Mouse (Mus musculus): ENCODE data around the gene Fnip2. TPM values are rescaled to one million over a fixed set of nuclear protein-coding genes. Genes with fewer than 3 reads are reported as not detected.

Fnip2 gene
- polyA plus RNA-seq, 1 experiment from 2014 or later, result 9.4 TPM

- Histone ChIP-seq H3K4me2 (ENCODE audit: low read depth, low read length, severe bottlenecking) (no peak overlapping the region), H3K4me3 (ENCODE audit: low read depth, low read length) (no peak overlapping the region), H3K36me3 (ENCODE audit: control insufficient read depth, insufficient read depth, low read length) (no peaks in the 10 kb centered on the region), H3K27me3 (ENCODE audit: control insufficient read depth, insufficient read depth, low read length) (no peaks in the 10 kb centered on the region), H3K9ac (ENCODE audit: low read length) (no peak overlapping the region), H3K9me3 (ENCODE audit: control insufficient read depth, low read length) (no peaks in the 10 kb centered on the region), H3K27ac (ENCODE audit: low read depth, low read length) (no peak overlapping the region), H3K4me1 (replicated peaks; ENCODE audit: control insufficient read depth, insufficient read depth, low read length) (no peaks in the 10 kb centered on the region)
- WGBS, result 89% methylated on average over 3 of the region's 3 CpGs
- DNase-seq (ENCODE audit: low spot score) (no peak), ATAC-seq (replicated peaks; ENCODE audit: low FRiP score) (no peak)
Observed at GRCm38 (mm10) chr3:79527521-79527920, 40.1 kb downstream of the Fnip2 start.

- peaks cover 4% of the 10 kb centered on the region; the same call in 1 of the 2 replicates for H3K4me1 ChIP-seq (replicated peaks; ENCODE audit: control insufficient read depth, insufficient read depth, low read length)
- H3K9me3 ChIP-seq (ENCODE audit: control insufficient read depth, low read length), result no peaks in the 10 kb centered on the region
- DNase-seq (ENCODE audit: low spot score), result no peak
- no peak overlapping the region for H3K27ac ChIP-seq (ENCODE audit: low read depth, low read length)
- no peak overlapping the region for H3K4me2 ChIP-seq (ENCODE audit: low read depth, low read length, severe bottlenecking)
- no peak overlapping the region for H3K4me3 ChIP-seq (ENCODE audit: low read depth, low read length)
- ATAC-seq (replicated peaks; ENCODE audit: low FRiP score), result no peak
- H3K27me3 ChIP-seq (ENCODE audit: control insufficient read depth, insufficient read depth, low read length), result no peaks in the 10 kb centered on the region
- WGBS, result 89% methylated on average over 4 of the region's 4 CpGs
- no peak overlapping the region for H3K9ac ChIP-seq (ENCODE audit: low read length)
- H3K36me3 ChIP-seq (ENCODE audit: control insufficient read depth, insufficient read depth, low read length), result no peaks in the 10 kb centered on the region
Observed at GRCm38 (mm10) chr3:79523349-79523748, 44.2 kb downstream of the Fnip2 start.

DNA sequence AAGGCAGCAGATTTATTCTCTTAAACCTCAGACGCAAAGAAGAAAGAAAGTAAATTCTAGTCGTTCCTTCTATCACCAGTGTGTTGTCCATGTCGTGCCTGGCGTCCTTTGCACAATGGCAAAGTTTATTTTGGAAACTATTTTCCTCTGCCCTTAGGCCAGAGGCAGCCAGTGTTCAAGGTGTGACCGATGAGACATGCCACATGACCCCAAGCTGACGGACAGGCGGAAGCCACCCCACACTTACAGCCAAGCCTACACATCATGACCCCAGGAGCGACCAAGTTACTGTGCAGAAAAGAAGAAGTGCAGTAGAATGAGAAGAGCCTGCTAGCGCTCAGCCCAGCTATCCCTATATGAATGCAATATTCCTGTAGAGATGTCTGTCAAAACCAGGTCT is 47.7 kb downstream of the Fnip2 start:
- ATAC-seq (replicated peaks; ENCODE audit: low FRiP score) (no peak), DNase-seq (ENCODE audit: low spot score) (no peak)
- 74% methylated on average over 9 of the region's 9 CpGs for WGBS
- H3K4me1 ChIP-seq (replicated peaks; ENCODE audit: control insufficient read depth, insufficient read depth, low read length), result peaks cover 4% of the 10 kb centered on the region; the same call in 1 of the 2 replicates
- H3K9ac ChIP-seq (ENCODE audit: low read length), result no peak overlapping the region
- no peaks in the 10 kb centered on the region for H3K27me3 ChIP-seq (ENCODE audit: control insufficient read depth, insufficient read depth, low read length)
- H3K36me3 ChIP-seq (ENCODE audit: control insufficient read depth, insufficient read depth, low read length), result no peaks in the 10 kb centered on the region
- H3K4me2 ChIP-seq (ENCODE audit: low read depth, low read length, severe bottlenecking), result no peak overlapping the region
- H3K4me3 ChIP-seq (ENCODE audit: low read depth, low read length), result no peak overlapping the region
- H3K9me3 ChIP-seq (ENCODE audit: control insufficient read depth, low read length), result no peaks in the 10 kb centered on the region
- no peak overlapping the region for H3K27ac ChIP-seq (ENCODE audit: low read depth, low read length)

DNA sequence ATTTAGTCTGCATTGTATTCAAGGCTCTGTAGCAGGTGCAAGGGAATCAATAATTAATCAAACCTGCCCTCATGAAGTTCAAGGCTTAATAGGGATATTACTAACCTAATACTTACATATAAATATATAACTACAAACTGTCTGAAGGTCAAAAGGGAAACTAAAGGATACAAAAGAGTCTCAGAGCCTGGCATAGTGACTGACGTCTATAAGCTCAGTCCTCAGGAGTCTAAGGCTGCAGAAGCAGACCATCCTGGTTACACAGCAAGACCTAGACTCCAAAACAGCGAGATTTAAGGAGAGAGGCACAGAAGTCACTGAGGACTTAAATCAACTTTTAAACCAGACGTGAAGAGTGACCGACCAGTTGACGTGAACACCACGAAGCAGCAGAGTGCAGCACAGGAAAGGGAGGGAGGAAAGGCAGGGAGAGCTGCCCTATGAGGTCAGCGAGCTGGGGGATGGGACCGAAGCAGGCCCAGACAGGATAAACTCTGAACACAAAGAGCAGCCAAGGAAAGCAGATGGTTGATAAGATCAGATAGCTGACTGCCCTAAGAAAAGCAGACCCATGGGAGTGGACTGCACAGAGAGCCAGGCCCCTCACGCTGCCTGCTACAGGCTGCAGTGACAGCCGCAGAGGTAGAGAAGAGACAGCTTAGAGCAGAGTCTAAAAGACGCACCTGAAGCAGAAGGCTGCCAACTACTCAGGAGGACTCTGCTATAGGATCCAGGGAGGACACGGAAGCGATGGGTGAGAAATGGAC is 48.7 kb downstream of the Fnip2 start:
- DNase-seq (ENCODE audit: low spot score) (no peak), ATAC-seq (replicated peaks; ENCODE audit: low FRiP score) (peak; percentile 63)
- H3K27me3 ChIP-seq (ENCODE audit: control insufficient read depth, insufficient read depth, low read length), result no peaks in the 10 kb centered on the region
- H3K4me2 ChIP-seq (ENCODE audit: low read depth, low read length, severe bottlenecking), result no peak overlapping the region
- H3K9ac ChIP-seq (ENCODE audit: low read length), result peak overlapping the region; percentile 21; the same call in 1 of the 2 replicates
- H3K27ac ChIP-seq (ENCODE audit: low read depth, low read length), result no peak overlapping the region
- WGBS, result 40% methylated on average over 13 of the region's 13 CpGs
- peaks cover 4% of the 10 kb centered on the region; the same call in 1 of the 2 replicates for H3K4me1 ChIP-seq (replicated peaks; ENCODE audit: control insufficient read depth, insufficient read depth, low read length)
- H3K36me3 ChIP-seq (ENCODE audit: control insufficient read depth, insufficient read depth, low read length), result no peaks in the 10 kb centered on the region
- H3K4me3 ChIP-seq (ENCODE audit: low read depth, low read length), result no peak overlapping the region
- H3K9me3 ChIP-seq (ENCODE audit: control insufficient read depth, low read length), result no peaks in the 10 kb centered on the region

DNA sequence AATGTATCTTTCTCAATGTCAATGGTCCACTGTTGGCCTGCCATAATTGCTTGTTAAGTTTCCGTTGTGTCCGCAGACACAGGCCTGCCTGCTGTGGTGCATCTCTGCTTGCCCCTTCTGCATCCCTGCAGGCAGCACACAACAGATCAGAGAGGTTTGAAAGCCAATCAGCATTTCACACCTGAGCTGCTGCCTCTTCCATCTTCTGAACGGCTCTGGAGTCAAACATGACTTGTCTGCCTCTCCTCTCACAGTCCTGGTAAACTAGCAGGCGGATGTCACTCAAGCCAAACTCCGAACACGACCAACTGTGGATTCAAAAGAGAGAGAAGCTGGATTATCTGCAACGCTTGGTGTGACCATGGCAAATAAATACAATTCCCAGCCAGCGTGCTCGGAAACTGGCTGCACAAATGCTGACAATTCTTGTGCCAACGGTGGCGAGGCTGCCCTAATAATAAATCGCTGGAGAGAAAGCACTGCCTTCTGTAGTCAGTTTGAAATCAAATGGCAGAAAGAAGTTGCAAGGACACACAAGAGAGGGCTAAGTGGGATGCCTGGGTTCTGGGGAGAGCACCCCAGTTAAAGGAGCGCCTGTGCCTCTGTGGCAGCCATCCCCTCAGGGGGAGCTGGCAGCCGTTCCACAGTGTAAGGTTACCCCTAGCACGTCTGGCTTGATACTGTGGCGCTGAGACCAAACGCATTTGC is 49.6 kb downstream of the Fnip2 start:
- no peak overlapping the region for H3K4me3 ChIP-seq (ENCODE audit: low read depth, low read length)
- H3K4me1 ChIP-seq (replicated peaks; ENCODE audit: control insufficient read depth, insufficient read depth, low read length), result peaks cover 4% of the 10 kb centered on the region; the same call in 1 of the 2 replicates
- ATAC-seq (replicated peaks; ENCODE audit: low FRiP score) (no peak), DNase-seq (ENCODE audit: low spot score) (no peak)
- no peaks in the 10 kb centered on the region for H3K9me3 ChIP-seq (ENCODE audit: control insufficient read depth, low read length)
- H3K27ac ChIP-seq (ENCODE audit: low read depth, low read length), result 0 out of 2 replicates have a peak overlapping the region, but pooled peaks have one; percentile 4
- WGBS, result 73% methylated on average over 17 of the region's 17 CpGs
- H3K27me3 ChIP-seq (ENCODE audit: control insufficient read depth, insufficient read depth, low read length), result no peaks in the 10 kb centered on the region
- no peak overlapping the region for H3K4me2 ChIP-seq (ENCODE audit: low read depth, low read length, severe bottlenecking)
- H3K9ac ChIP-seq (ENCODE audit: low read length), result no peak overlapping the region
- no peaks in the 10 kb centered on the region for H3K36me3 ChIP-seq (ENCODE audit: control insufficient read depth, insufficient read depth, low read length)

- Histone ChIP-seq H3K4me1 (replicated peaks; ENCODE audit: control insufficient read depth, insufficient read depth, low read length) (peaks cover 4% of the 10 kb centered on the region; the same call in 1 of the 2 replicates), H3K36me3 (ENCODE audit: control insufficient read depth, insufficient read depth, low read length) (no peaks in the 10 kb centered on the region), H3K4me3 (ENCODE audit: low read depth, low read length) (no peak overlapping the region), H3K27me3 (ENCODE audit: control insufficient read depth, insufficient read depth, low read length) (no peaks in the 10 kb centered on the region), H3K9me3 (ENCODE audit: control insufficient read depth, low read length) (no peaks in the 10 kb centered on the region), H3K4me2 (ENCODE audit: low read depth, low read length, severe bottlenecking) (no peak overlapping the region), H3K9ac (ENCODE audit: low read length) (no peak overlapping the region), H3K27ac (ENCODE audit: low read depth, low read length) (no peak overlapping the region)
- 94% methylated on average over 4 of the region's 4 CpGs for WGBS
- DNase-seq (ENCODE audit: low spot score) (peak; percentile 29), ATAC-seq (replicated peaks; ENCODE audit: low FRiP score) (no peak)
Observed at GRCm38 (mm10) chr3:79516958-79517357, 50.6 kb downstream of the Fnip2 start.

DNA sequence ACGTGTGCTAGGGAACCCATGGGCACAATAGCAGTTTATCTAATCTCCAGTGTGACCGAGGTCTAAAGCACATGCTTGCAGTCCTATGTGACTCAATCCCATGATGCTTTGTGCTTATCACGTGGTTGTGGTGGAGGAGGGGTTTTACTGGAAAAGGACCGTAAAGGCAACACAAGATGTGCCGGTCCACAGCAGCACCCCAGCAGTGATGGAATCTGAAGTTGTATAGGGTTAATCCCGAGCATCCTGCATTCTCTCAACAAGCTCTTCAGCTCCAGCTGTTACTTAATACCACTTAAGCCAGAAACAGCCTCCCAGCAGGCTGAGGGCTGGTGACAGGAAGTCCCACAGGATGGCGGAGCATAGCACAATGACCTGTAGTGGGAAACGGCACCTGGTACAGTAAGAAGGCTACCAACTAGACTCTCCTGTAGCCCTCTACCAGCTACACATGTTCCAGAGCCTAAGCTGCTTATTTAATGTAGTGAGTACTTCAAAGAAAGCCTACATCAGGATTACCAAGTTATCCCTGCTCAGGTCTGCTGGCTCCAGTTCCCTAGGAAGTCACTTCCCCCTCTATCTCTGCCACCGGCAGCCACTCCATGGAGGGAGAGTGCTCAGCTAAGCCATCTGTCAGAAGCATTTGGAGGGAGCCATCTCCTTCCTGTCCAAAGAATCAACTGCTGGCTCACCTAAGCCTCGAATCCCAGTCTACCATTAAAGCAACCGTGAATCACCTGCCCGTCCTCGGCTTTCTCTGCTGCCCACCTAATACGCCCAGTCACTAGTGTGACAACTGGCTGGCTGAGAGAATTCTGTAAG is 51.3 kb downstream of the Fnip2 start:
- Histone ChIP-seq H3K4me3 (ENCODE audit: low read depth, low read length) (no peak overlapping the region), H3K9ac (ENCODE audit: low read length) (no peak overlapping the region), H3K27me3 (ENCODE audit: control insufficient read depth, insufficient read depth, low read length) (no peaks in the 10 kb centered on the region), H3K36me3 (ENCODE audit: control insufficient read depth, insufficient read depth, low read length) (no peaks in the 10 kb centered on the region), H3K4me1 (replicated peaks; ENCODE audit: control insufficient read depth, insufficient read depth, low read length) (peaks cover 4% of the 10 kb centered on the region; the same call in 1 of the 2 replicates), H3K4me2 (ENCODE audit: low read depth, low read length, severe bottlenecking) (no peak overlapping the region), H3K27ac (ENCODE audit: low read depth, low read length) (no peak overlapping the region), H3K9me3 (ENCODE audit: control insufficient read depth, low read length) (no peaks in the 10 kb centered on the region)
- peak; percentile 40 for DNase-seq (ENCODE audit: low spot score)
- WGBS, result 69% methylated on average over 14 of the region's 14 CpGs
- no peak for ATAC-seq (replicated peaks; ENCODE audit: low FRiP score)

- no peak overlapping the region for H3K9ac ChIP-seq (ENCODE audit: low read length)
- H3K9me3 ChIP-seq (ENCODE audit: control insufficient read depth, low read length), result no peaks in the 10 kb centered on the region
- H3K4me1 ChIP-seq (replicated peaks; ENCODE audit: control insufficient read depth, insufficient read depth, low read length), result peaks cover 3% of the 10 kb centered on the region; the same call in 1 of the 2 replicates
- no peak overlapping the region for H3K4me2 ChIP-seq (ENCODE audit: low read depth, low read length, severe bottlenecking)
- no peak overlapping the region for H3K4me3 ChIP-seq (ENCODE audit: low read depth, low read length)
- 95% methylated on average over 2 of the region's 2 CpGs for WGBS
- H3K27me3 ChIP-seq (ENCODE audit: control insufficient read depth, insufficient read depth, low read length), result no peaks in the 10 kb centered on the region
- DNase-seq (ENCODE audit: low spot score) (no peak), ATAC-seq (replicated peaks; ENCODE audit: low FRiP score) (no peak)
- H3K36me3 ChIP-seq (ENCODE audit: control insufficient read depth, insufficient read depth, low read length), result no peaks in the 10 kb centered on the region
- no peak overlapping the region for H3K27ac ChIP-seq (ENCODE audit: low read depth, low read length)
Observed at GRCm38 (mm10) chr3:79514304-79514703, 53.3 kb downstream of the Fnip2 start.

All from forebrain, embryonic 11.5 days (tissue).